Mouse (Mus musculus) liver, embryonic 14.5 days (tissue): ENCODE results near the gene 2900026A02Rik.

Experiments
- CTCF ChIP-seq: IDR thresholded peaks from 2 replicates; pipeline ENCODE4 v1.5.1; 2016; ENCODE audit warnings: antibody characterized with exemption, low read depth, control low read depth
- EP300 ChIP-seq: IDR thresholded peaks from 2 replicates; pipeline ENCODE4 v1.6.1; 2016; ENCODE audit warnings: antibody characterized with exemption, low read depth

DNA sequence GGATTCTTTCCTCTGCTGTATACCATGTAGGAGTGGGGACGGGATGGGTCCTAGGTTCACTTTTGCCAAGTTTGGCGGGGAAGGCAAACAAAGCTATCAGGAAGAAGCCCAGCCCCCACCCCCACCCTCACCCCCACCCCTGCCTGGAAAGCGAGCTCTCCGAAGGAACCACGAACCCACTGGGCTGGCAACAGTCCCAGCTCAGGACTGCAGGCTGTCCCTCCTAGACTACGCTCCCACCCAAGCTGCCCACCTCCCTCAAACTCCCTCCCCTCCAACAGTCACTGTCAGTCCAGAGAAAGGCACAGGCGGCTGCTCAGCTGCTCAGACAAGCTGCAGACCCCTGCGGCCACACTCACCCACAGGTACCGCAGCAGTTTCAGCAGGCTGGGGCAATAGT, 58.3 kb downstream of the 2900026A02Rik start:
- TF ChIP-seq EP300 (no peak), CTCF (no peak)
